Mouse (Mus musculus) megakaryocyte, embryonic 14.5 days (primary cell): ENCODE data around the gene Pola2.

Source experiments
- FLI1 ChIP-seq: IDR thresholded peaks from 2 replicates; pipeline ENCODE4 v1.6.1; 2012; ENCODE audit warnings: low read length, inconsistent platforms, mixed read lengths
- GATA1 ChIP-seq: IDR thresholded peaks from 3 replicates; pipeline ENCODE4 v1.6.1; 2012; ENCODE audit warnings: mixed read lengths, low read length, inconsistent platforms, borderline replicate concordance

- TF ChIP-seq FLI1 (no peak), GATA1 (no peak)
These were observed 35.9 kb downstream of the Pola2 start for GRCm38 (mm10) chr19:5928104-5928503.
